Mouse (Mus musculus): Measurements from ENCODE around the gene Srgn. TPM values are rescaled to one million over a fixed set of nuclear protein-coding genes. Genes with fewer than 3 reads are reported as not detected.

Gene Srgn
- 10 to 100 TPM; 11.2 to 17.2 TPM for total RNA-seq (2021)
- long read RNA-seq, experiment 1, transcript Srgn-201 (3 exons, 938 nt), result major isoform, 5 of 9 reads
- long read RNA-seq, experiment 1, partial matches to known transcripts, result 0 of 9 reads
- long read RNA-seq, experiment 1, other reads (novel, unspliced or antisense), result 1 of 9 reads
- long read RNA-seq, experiment 2, partial matches to known transcripts, result 0 of 2 reads
- long read RNA-seq, experiment 2, other reads (novel, unspliced or antisense), result 1 of 2 reads

DNA sequence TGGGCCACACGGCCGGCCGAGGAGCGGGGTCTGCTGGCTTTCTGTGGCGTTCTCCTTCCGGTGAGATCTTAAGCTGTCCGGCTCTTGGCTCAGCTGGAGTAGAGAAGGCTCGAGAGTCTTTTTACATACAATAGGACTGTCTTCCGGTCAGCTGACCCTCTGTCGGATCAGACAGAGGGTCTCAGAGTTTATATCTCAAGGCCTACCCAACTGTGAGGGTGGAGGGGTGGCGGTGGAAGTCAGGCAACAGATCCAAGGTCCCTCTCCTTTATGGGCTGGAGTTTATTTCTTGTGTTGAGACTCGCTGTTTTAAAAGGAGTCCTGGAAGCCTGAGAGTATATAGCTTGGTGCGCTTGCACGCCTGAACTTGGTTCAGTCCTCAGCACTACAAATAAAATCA lies at the start of gene Srgn:
Srgn (minus strand) TSS at position 101 of the 400 bp plus-strand sequence.
- no peak for DNase-seq

GRCm38 (mm10) chr10:62575001-62575400 lies 47.8 kb upstream of the Srgn start:
- DNase-seq, result no peak

DNA sequence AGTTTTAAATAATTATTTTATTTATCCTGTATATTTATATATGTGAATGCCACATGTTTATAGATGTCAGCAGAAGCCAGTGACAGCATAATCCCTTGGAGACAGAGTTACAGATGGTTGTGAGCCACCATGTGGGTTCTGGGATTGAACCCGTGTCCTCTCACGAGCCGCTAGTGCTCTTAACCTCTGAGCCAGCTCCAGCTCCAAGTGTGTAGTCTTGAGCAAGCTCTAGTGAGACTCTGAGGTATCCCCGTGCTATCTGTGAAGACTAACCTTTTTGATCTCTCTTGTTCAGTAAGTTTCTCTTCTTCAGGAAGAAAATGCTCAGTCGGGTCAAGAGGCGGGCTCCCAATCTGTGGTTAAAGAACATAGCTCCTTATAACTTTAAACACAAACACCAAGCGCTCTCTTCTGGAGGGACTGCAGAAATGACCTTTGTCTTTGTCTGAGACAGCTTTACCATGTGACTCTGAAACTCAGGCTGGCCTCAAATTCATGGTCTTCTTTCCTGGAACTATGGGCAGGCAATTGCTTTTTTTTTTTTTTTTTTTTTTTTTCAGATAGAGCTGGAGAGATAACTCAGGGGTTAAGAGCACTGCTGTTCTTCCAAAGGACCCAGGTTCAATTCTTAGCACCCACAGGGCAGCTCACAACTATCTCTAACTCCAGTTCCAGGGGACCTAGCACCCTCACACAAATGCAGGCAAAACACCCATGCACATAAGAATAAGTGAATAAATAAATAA lies 43.0 kb upstream of the Srgn start:
- no peak for DNase-seq

- DNase-seq, result no peak
Measured at GRCm38 (mm10) chr10:62568861-62569260, 41.6 kb upstream of the Srgn start.

DNA sequence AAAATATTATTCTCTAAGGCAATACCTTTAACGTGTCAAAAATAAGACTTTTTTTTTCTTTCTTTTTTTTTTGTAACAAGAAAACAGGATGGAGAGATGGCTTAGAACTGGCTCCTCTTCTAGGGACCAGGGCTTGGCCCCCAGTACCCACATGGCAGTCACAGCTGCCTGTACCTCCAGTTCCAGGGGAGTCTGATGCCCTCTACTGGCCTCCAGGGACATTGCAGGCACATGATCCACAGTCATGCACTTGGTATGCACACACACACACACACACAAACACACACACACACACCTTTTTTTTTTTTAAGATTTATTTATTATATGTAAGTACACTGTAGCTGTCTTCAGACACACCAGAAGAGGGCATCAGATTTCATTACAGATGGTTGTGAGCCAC lies 30.5 kb upstream of the Srgn start:
- no peak for DNase-seq

DNA sequence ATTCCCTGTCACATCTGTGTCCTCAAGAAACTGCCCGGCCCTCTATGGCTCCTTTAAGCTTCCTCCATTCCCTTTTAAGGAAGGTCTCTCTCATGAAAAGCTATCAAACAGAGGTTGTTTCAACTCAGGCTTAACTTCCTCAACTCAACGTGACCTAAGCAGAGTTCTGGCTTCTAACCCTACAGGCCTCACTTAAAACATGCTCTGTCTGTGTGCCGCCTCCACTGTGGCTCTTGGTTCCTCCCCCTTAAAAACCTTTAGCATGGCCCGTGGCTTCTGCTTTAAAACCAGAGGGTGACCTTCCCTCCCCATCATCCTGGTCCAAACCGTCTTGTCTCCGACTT lies 29.3 kb upstream of the Srgn start:
- DNase-seq, result no peak

GRCm38 (mm10) chr10:62555705-62556557 lies 28.7 kb upstream of the Srgn start:
- DNase-seq, result no peak

- DNase-seq, result no peak
Measured at GRCm38 (mm10) chr10:62553611-62554091, 26.4 kb upstream of the Srgn start.

GRCm38 (mm10) chr10:62550787-62551300 lies 23.6 kb upstream of the Srgn start:
- DNase-seq, result no peak

DNA sequence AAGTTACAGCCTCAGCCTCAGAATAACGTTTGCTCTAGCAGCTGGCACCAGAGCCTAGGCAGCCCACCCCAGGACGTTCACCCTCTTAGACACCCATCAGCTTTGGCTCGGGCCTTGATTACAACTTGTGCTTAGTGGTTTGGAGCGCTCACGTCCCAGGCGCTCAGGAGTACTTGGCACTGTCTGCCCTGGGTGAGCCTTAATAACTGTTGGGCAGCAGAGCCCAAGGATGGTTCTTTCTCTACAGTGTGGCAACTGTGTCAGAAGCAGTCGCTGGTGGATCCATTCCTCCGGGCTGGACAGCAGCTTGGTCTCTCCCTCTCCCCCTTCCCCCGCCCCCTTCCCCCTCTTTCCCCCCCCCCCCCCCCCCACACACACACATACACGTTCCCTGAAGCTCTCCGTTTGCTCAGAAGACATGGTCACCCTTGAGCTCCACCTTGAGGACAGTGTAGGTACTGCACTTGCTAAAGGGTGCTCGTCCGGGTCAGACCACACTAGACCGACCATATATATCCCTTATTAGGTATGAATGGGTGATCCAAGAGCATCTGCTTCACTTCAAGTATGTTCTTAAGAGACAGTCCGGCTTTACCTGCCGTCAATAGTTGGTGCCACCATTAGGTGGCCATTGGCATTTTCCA lies 22.4 kb upstream of the Srgn start:
- DNase-seq, result peak; percentile 77

DNA sequence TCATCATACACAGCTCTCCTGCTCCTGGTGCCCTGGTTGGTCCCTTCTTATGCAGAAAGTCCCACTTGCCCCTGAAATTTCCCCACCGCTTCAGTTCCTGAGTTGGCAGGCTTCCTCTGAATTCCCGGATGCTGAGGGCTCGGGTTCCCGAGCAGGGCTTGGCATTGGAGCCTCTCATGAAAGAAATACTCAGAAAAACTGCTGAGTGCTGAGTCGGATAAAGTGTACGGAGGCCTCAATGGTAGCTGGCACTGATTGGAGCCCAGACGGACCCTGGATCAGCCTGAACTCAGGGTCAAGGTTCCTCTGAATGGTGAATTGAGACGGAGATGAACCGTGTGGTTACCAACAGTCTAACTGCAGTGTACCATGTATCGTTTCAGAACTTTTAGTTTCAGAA lies 19.2 kb upstream of the Srgn start:
- peak; percentile 32 for DNase-seq

DNA sequence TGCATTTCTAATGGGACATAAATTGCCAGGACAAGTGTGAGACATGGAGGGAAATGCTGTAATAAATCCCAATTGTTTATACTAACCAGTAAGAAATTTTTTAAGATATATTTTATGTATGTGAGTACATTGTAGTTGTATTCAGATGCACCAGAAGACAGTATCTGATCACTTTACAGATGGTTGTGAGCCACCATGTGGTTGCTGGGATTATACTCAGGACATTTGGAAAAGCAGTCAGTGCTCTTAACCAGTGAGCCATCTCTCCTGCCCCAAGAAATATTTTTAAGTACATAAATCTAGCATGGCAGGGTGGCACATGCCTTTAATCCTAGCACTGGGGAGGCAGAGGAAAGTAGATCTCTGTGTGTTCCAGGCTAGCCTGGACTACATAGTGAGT lies 18.5 kb upstream of the Srgn start:
- no peak for DNase-seq

DNA sequence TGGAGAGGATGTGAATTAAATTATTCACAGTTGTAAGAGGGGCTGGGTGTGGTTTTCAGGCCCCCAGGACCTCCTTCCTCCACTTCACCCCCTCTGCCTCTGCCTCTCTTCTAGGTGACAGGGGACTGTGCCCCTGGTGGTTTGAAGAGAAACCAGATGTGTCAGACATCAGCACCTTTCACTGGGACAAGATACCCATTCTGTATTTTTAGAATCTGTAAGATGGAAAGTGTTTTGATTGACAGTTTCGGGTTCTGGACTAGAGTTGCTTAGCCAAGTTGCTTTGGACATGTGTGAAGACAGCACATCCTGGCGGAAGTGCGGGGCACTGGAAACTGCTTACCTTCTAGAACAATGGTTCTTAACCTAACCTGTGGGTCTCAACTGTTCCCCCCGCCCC lies 17.1 kb upstream of the Srgn start:
- no peak for DNase-seq

DNA sequence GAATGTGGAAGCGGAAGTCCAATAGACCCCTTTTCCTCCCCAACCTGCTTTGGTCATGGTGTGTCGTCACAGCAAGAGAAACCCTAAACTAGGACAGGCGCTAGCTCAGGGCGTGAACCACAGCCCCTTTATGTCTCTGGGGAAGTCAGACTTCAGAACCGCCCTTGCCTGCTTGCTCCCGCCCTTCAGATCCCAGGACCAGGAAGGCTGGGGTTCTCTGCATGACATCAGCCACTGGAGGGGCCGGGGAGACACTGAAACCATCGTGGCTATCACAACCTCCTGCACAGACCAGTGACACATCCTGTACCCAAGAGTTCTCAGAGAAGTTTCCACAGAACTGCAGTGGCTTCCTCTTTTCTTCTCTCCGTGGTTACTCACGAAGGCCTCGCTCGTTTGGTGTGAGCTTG lies 16.2 kb upstream of the Srgn start:
- DNase-seq, result no peak

DNA sequence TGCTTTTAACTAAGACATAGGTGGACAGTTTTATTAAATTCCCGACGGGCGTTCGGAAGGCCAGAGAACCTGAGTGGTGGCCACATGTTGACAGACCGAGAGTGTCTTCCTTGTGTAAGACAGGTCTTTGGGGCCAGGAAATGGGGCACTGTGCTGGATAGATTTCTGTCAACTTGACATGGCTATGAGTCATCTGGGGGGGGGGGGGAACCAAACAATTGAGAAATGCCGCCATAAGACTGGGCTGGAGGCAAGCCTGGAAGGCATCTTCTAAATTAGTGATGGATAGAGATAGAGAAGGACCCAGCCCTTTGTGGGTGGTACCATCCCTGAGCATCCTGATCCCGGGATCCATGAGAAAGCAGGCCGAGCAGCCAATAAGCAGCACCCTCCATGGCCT lies 15.7 kb upstream of the Srgn start:
- no peak for DNase-seq

DNA sequence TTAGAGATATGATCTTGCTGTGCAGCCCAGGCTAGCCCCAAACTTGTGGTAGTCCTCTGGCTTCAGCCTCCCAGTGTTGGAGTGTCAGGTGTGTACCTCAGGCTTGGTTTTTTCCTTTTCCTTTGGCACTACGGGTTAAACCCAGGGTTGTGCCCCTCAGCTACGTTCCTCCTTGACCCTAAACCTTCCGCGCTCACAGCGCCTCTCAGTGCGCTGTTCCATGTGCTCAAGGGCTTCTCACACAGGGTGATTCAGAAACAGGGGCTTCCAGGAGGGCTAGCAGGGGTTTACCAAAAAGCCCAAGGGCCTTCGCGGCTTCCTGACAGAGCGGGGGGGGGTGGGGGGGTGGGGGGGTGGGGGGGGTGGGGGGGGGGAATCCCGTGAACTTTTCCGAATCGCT lies 15.3 kb upstream of the Srgn start:
- DNase-seq, result no peak

DNA sequence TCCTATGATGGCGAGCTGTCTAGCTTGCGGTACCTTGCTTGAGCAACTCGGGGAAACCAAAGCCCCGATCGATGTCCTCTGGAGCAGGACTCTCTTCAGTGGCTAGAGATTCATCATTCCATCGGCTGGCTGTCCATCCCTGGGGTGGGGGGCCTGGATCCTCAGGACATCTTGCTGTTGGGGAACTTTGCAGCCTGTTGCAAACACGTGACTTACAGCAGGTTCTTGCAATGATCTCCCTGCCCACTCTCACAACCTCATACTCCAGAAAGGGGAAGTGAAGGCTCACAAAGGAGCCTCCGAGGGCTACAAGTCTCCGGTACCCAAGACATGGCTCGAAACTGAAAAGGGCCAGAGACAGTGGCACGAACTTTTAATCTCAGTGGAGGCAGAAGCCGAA lies 14.2 kb upstream of the Srgn start:
- DNase-seq, result no peak

- DNase-seq, result no peak
Measured at GRCm38 (mm10) chr10:62540800-62541199, 13.5 kb upstream of the Srgn start.

- no peak for DNase-seq
Measured at GRCm38 (mm10) chr10:62534509-62534908, 7.3 kb upstream of the Srgn start.

DNA sequence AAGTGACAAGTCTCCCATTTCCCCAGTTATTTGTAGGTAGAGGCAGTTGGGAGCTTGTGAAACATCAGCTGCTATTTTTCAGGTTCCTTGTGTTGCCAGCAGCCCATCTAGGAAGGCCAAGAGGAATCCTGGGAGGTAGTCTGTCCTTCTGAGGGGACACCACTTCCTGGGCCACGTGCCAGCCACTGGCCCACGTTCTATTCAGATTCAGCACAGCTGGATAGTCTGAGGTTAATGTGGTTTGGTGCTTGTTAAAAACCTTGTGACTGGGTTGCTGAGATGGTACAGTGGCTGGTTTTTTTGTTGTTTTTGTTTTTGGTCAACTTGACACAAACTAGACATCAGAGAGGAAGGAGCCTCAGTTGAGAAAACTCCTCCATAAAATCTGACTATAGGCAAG lies 5.6 kb upstream of the Srgn start:
- DNase-seq, result peak; percentile 26

DNA sequence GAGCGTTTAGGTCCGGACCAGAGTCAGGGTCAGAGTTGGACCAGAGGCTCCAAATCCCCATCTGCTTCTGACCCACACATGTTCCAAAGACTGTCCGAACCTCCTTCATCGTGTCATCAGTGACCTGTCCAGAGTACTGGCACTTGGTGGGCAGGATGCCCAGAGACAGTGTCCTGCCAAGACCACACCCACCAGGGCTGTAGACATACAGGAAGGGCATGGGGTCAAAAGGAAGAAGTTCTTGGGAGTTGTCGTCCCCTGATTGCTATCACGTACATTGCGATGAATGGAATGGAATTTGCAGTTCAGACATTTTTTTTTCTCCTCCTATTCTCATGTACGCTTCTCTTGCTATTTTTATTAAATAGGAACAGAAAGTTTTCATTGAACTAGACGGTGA lies 2.9 kb upstream of the Srgn start:
- peak; percentile 34 for DNase-seq

GRCm38 (mm10) chr10:62522346-62522950 lies 4.8 kb downstream of the Srgn start:
- DNase-seq, result no peak

All from gastrocnemius, postnatal 10 days (tissue).